Mouse (Mus musculus) lung, postnatal 36 days (tissue): Measurements from ENCODE around the gene Nxn.
"Not testable (repeated sequence)": the region's sequence is repeated elsewhere in the genome, so short reads cannot be mapped to it uniquely, and the experiment has no call there.

Experiments used
- DNase-seq: peaks from one replicate; pipeline ENCODE4 v3.0.0; 2022; ENCODE audit warnings: mixed read lengths

The Nxn gene

DNA sequence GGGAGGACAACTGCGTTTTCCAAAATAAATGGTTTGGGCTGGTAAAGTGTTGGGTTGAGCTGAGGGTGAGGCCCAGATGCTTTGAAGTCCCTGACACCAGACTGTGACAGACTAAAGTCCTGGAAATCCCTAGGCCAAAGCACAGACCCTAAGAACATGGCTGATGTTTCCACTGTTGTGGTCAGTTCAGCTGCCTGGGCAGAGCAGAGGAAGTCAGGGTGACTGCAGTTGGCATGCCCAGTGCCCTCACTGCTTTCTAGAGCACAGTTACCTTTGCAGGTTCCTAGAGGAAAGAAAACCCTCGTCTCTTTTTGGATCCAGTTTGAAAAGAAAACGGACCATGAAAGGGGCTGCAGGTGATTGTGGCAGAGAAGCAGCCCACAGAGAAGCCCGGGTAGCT lies 141.6 kb downstream of the Nxn start:
- DNase-seq: no peak

DNA sequence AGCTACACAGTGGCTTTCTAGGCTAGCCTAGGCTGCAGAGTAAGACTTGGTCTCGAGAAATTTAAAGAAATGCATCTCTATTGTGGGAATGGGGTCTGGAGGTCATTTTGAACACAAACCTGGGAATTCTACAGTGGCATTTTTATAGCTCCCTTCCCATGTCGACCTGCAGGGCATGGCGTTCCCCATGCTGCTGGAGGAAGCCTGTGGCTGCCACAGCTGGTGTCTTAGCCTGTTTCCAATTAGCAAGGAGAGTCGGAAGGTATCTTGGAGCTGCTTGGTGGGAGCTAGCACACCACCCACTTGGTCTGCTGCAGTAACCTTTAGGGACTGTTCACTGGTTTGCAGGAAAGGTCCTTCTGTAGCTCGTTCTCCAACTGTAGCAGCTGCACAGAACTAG lies 142.8 kb downstream of the Nxn start:
- DNase-seq: no peak

DNA sequence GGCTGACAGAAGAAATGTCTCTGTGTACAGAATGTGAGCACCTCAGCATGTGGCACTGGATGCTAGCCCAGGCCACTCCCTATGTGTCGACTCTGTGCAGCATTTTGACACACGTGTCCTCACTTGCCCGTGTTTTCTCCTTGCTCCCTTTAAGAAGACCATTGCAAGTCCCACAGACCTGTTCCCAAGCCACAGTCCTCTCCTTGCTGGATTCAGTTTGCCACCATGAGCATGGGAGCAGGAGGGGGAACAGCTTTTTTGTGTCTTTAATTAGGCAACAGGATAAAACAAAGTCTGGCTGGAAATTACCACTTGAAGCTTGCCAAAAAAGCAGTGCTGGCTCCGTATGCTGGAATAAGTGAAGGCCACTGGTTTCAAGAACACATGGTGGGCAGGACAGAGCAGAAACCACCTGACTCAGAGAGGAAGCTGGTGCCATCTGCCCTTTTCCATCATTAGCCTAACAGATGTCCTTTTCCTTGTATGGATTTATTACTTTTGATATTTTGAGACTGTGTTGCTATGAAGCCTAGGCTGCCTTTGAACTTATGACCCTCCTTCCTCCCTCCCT lies 143.4 kb downstream of the Nxn start:
- DNase-seq: peak; percentile 13

DNA sequence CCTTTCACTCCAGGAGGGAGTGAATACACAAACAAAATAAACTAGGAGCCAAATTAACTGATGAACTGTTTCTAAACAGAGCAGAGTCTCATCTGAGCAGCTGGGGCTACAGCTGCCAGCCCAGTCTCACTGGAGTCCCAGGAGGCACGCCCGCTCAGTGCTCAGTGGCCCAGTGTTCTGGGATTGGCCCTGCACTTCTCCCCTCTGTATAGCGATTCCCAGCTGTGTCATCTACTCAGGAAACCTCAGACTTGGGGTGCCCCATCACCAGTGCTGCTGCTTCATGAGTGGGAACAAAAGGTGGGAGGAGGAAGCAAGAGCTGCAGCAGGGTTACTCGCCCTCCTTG lies 145.0 kb downstream of the Nxn start:
- DNase-seq: no peak

DNA sequence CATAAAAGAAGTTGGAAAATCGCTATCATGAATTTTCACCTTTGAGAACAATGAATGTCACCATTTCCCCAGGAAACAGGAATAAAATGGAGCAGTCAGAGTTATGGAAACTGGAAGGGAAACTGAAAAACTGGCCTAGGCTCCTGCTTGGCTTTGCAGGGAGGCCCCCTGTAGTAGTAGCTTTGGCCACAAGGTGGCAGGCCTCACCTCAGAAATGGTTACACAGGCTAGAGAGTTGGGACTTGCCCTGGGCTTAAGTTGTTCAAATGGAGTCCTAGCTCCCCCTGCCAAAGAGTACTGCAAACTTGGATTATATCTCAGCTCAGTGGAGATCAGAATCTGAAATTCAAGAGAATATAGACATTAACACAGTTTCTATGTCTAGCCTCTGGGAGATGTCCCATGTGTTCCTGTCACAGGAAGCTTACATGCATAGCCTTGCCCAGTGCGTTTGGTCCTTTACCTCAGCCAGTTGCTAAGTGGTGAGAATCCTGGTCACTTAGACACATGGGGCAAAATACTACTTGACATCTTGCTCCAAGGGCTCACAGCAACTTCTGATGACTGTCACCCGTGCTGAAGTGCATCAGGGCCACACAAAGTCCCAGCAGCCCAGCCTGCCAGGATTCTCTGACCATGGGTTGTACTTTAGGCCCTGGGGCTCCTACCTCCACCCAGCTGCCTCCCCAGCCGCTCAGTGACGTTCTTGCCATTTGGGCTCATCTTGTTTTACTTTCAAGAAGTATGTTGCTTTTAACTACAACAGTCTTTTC lies 145.6 kb downstream of the Nxn start:
- DNase-seq: peak; percentile 94

DNA sequence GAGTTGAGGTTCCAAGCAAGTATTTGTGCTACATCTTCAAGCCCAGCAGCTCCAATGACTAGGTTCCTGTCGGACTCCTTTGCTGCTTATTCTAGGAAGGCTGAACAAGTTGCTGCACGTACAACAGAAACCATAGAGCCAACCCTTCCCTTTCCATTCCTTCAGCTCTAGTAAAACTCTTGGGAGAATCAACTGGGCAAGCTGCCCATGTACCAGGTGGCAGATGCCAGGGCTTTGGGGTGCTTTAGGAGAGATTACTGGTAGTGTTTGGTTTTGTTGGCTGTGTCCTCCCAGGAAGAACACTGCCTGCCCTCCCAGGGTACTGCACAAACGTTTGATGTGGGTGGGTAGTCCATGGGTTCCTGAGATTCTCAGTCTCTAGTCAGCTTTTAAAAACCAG lies 146.9 kb downstream of the Nxn start:
- no peak for DNase-seq

DNA sequence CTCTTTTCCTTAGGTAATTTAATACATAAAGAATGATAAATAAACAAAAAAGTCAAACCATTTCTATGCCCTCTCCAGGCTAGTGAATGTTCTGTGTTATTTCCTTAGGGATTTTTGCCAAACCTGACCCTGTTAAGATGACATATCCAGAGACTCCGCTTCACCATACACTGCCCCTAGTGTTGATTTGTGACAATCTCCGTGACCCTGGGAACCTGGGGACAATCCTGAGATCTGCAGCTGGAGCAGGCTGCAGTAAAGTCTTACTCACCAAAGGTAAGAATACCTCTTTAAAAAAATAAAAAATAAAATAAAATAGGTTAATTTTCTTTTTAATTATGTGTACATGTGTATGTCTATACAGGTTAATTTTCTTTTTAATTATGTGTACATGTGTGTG lies 151.7 kb downstream of the Nxn start:
- DNase-seq: no peak

DNA sequence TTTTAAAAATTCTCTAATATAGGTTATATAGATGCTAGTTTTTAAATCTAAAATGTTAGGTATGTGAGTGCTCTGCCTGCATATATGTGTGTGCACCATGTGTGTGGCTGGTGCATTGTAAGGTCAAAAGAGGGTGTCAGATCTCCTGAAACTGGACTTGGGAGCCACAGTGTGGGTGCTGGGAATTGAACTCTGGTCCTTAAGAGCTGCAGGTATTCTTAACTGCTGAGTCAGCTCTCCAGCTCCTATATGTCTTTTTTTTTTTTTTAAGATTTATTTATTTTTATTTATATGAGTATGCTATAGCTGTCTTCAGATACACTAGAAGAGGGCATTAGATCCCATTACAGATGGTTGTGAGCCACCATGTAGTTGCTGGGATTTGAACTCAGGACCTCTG lies 152.5 kb downstream of the Nxn start:
- no peak for DNase-seq

DNA sequence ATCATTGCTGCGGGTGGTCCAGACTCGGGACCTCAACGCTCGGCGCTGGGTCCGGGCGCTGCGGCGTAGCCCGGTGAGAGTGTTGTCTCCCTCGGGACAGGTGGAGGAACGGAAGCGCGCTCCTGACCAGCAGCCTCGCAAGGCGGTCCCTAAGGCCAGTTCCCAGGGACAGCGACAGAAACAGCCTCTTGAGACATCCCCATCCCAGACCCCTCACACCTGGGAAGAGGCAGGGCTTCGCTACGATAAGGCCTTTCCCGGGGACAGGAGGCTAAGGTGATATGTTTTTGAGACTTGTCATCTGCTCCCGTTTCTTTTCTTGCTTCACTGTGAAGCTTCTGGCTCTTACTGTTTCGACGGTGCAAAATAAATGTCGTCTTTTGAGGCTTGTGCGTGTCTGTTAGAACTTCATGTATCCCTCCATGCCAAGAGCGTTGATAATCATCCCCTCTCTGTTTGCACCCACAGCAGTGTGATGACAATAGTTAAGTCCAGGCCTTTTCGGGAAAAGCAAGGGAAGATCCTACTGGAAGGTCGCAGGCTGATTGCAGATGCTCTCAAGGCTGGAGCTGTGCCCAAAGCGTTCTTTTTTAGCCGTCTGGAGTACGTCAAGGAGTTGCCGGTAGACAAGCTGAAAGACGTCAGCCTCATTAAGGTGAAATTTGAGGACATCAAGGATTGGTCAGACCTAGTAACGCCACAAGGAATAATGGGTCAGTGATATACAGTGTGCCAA lies 155.0 kb downstream of the Nxn start:
- no peak for DNase-seq

DNA sequence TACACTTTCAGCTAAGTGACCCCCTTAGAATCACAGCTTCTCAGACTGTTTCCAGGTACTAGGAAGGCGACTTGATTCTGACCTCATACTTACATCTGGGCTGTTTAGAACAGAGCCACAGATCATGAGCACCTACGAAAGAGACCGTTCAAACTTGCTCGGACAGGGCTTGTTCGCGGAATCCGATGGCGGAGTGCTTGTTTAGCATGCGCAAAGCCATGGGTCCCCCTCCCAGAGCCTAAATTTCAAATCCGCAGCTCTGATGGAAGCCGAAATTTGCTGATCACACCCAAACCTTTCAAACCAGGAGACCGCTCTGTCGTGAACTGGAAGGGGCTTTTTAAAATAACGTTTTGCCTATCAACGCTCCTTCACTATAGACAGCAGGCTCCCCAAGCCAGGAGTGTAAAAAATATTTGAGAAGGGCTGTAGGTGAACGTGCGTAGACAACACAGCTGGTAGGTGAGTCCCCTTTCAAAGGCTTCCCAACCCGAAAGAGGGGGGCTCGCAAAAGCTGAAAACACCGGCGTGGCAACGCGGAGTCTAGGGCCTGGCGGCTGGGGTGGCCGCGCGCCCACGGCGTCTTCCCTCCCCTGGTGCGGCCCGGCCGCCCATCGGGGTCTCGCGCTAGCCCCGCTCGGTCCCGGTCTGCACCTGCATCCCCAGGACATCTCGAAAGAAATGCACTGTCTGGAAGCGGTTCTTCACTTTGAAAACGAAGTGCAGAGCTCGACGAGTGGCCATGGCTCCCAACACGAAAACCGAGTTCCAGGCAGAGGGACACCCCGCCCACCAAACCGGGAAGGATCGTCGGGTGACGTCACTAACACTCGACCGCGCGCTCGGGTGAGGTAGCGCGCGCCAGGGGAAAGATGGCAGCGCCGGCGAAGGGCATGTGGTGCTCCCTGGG lies 155.8 kb downstream of the Nxn start, which contains the start of the genes Mrm3 and Glod4:
Gene Mrm3, plus strand, starts transcription at position 815 of the 910 bp plus-strand sequence.
Gene Glod4, minus strand, starts transcription at position 825 of the 910 bp plus-strand sequence.
- peak; percentile 96 for DNase-seq

DNA sequence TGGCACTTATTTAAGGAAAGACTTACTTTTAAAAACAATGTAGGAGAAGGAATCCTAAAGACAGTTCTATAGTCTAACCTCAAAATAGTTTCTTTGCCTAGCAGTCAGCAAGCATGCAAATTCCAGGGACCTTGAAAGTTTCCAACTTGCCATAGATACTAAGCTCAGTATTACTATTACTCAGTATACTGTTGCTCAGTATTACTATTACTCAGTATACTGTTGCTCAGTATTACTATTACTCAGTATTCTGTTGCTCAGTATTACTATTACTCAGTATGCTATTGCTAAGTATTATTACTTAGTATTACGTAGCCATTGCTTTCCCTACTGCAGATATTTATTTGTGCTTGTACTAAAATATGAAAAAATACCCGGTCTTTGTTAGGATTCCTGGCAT lies 159.2 kb downstream of the Nxn start:
- no peak for DNase-seq

DNA sequence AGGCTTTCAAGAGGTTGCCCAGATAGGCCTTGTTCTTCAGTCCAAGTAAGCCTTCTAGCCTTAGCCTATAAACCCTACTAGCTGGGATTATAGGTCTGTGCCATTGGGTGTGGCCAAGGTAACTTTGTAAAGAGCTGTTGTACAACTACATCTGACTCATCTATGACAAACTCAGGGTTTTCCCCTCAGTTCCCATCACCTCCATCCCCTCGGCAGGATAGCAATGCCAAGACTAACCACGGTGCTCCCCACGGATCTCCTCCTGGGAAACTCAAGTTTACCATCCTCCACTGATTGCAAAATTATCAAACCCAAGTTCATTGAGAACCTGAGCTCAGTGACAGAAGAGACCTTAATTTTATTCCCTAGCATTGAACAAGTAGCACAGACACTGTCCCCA lies 162.8 kb downstream of the Nxn start:
- DNase-seq: no peak

DNA sequence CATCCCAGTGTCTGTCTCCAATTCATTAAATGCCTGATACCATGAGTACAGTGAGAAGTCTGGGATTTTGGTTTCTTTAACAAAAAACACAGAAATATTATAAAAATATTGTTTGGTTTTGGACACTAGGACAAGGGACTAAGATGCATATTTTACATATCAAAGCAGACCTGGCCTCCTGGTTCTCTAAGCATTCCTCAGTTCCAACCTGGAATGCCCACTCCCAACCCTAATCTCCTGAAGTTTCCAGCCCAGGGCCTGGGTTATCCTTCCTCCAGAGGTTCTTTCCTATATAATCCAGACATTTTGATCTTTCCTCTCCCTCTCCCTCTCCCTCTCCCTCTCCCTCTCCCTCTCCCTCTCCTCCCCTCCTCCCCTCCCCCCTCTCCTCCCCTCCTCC lies 173.9 kb downstream of the Nxn start:
- no peak for DNase-seq

DNA sequence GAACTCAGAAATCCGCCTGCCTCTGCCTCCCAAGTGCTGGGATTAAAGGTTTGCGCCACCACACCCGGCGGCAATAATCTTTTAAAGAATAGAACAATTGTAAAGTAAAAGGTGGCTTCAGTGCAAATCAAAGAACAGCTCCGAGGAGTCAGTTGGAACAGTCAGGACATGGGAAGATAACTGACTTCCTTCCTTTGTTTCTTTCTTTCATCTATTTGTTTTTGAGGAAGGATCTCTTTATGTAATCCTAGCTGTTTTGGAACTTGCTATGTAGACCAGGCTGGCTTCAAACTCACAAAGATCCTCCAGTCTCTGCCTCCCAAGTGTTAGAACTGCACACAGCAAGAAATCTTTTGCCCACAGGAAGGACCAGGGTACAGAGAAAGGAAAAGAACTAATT lies 174.3 kb downstream of the Nxn start:
- DNase-seq: no peak

DNA sequence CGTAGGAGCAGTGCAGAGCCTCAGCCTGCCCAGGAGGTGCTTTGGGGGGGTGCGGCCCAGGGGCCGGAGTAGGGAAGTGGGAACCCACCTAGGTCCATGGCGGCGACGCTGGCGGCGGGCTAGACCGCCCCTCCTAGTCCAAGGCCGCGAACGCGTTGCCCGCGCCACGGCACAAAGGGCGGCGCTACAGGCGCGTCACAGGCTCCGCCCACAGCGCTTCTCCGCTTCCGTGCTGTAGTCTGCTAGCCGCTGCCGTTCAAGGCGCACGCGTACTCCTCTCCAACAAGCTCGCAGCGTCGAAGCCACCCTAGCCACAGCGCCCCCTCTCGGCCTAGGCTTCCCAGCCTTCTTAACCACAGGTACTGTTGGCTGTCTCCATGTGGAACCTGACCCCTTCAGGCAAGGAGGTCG lies 181.5 kb downstream of the Nxn start, which contains the start of the genes Dbil5 and Gemin4:
Gene Dbil5, plus strand, starts transcription at position 219 of the 411 bp plus-strand sequence.
Gene Gemin4, minus strand, starts transcription at position 275 of the 411 bp plus-strand sequence.
- DNase-seq: peak; percentile 99

DNA sequence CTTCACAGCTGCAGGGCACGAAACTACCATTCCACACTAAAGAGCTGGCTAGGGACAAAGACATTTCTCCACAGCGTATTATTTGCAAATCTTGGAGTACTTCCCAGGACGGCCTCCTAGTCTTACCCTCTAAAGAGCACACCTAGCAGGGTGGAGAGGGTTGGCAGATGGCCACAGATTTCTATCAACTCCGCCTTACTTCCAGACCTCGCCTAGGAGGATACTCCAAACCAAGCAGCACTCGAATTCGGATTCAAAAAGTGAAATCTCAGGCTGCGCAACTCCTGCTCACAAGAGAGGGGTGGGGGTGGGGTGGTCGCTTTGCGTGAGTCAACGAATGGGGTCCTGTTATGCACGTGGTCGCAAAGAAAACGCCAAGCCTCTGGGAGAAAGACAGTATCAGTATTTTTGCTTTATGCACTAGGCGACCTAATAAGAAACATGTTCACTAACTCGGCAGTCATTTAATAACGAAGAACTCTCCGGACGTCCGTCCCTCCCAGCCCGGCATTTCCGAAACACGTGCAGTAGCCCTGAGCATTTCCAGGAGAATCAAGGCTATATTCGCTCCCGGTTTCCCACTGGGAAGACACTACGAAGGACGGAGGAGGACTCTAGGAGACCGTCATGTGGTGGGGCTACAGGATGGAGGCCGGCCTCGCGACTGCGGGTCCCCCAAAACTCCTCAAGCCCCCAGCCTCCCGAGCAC lies 182.1 kb downstream of the Nxn start:
- DNase-seq: peak; percentile 92

DNA sequence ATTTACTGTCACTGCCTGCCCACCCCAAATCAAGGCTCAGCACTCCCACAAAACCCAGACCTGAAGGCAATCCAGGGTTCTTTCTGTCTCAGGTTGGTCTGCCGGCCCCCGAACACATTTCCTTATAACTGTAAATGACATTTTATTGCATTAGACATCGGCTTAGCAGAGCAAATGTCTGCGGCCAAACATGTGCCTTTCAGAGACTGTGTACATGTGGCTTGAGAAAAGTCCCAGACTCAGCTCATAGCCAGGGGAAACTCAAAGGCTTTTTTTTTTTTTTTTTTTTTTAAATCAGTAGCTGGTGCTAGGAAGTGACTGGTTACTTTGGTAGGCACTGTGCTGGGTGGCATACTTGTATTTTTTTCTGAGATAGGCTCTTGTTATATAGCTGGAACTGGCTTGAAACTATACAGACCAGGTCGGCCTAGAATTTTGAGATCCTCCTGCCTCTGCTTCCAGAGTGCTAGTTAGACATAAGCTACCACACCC lies 182.8 kb downstream of the Nxn start:
- DNase-seq: no peak

DNA sequence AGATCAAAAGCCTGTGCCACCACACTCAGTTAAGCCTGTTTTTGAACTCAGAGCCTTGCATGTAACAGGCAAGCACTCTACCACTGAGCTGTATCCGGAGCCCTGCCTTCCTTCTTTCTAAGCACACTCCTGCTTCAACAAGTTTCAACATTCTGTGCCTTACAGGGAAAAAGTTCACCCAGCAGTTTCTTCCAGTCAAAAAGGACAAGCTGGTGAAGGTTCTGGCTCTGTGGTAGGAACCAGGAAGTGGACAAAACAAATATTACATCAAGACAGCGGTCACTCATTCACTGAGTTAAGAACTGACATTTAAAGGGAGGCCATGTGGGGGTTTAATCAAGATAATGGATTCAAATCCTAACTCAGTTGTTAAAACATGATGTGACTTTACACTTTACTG lies 183.9 kb downstream of the Nxn start:
- peak; percentile 51 for DNase-seq

DNA sequence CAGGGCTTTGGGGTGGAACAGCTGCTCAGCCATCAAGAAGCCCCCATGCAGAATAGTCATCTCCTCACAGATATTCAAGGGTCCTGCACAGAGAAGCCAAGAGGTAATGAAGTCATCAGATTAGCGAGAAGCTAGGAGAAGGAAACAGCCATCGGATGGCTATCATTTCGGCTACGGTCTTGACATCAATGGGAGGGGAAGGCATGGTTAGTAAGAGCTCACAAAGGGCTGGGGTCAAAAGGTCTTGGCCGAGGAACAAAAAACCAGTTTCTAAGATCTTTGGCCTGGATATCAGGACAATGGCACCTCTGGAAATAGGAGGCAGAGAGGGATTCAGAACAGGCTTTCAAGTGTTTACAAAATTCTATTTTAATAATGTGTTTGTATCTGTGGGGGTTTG lies 185.1 kb downstream of the Nxn start:
- DNase-seq: no peak

DNA sequence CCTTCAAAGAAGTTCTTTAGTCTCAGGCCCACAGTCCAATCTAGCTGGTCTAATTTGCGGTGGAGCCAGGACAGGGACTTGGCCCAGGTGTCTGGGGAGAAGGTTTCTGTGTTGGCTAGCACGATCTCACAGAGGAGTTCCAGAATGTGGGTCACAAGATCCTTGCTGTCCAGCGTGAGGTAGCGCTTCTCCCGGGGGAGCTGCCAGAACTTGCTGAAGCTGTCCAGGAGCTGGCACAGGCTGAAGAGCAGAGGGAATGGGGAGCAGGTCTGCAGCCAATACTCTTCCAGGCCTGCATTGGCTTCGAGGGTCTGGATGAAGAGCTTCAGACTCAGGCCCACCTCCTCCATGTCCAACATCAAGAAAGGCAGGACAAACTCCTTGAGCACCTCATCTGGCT lies 187.3 kb downstream of the Nxn start:
- not testable (repeated sequence) for DNase-seq

DNA sequence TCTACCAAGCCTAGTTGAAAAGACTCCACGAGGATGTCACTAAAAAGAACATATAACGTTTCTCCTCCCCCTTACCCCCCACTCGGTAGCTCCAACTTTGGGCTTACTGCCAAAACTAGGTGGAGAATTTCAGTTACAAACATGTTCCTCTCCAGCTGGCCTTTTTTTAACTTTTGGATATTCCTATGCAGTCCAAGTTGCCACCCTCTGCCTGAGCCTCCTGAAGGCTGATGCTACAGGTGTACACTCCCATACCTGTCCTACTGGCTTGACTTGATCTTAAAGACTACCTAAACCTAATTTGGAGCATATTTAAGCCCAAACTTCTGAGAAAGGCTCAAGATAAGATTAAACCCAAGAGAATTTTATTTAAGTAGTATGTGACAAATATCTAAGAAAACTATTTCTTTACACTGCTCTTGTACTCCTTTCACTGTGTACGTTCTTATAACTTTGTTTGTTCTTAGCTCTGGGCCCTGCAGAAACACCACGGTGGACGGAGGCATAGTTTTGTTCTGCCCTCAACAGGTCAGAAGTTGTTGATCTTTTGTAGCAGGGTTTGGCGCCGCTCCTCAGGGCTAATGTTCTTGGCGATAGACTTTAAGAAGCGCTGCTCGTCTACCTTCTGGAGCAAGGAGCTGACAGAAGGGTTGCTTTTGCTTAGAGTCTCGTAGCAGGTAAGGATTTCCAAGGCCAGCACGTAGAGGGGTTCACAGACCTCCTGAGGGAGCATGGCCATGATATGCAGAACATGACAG lies 188.5 kb downstream of the Nxn start:
- DNase-seq: peak; percentile 37
